Mouse (Mus musculus) thymus, postnatal 14 days (tissue): ENCODE measurements around the gene Sugct.
A peak's percentile ranks its signal among the peaks of the same experiment; 100 is the strongest.
"Not testable (repeated sequence)": the region's sequence is repeated elsewhere in the genome, so short reads cannot be mapped to it uniquely, and the experiment has no call there.

Source experiments
- DNase-seq: peaks from one replicate; pipeline ENCODE4 v3.0.0; 2021

Gene Sugct

DNA sequence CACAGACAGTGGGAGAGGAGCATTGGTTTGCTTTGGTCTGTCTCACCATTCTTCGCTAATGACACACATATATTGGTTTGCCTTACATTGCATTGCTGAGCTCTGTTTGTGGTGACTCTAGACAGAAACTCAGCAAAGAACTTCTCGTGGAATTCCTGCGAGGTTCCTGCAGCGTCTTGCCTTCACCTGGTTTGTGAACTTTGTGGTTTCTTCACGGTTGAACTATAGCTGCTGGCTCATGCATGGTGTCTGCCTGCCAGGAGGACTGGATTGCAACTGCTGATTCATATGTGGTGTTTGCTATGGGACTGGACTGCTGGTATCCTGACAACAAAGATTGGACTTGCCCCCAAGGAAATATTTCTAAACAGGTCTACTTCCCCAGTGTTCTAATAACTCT lies 91.6 kb downstream of the Sugct start:
- DNase-seq: no peak

DNA sequence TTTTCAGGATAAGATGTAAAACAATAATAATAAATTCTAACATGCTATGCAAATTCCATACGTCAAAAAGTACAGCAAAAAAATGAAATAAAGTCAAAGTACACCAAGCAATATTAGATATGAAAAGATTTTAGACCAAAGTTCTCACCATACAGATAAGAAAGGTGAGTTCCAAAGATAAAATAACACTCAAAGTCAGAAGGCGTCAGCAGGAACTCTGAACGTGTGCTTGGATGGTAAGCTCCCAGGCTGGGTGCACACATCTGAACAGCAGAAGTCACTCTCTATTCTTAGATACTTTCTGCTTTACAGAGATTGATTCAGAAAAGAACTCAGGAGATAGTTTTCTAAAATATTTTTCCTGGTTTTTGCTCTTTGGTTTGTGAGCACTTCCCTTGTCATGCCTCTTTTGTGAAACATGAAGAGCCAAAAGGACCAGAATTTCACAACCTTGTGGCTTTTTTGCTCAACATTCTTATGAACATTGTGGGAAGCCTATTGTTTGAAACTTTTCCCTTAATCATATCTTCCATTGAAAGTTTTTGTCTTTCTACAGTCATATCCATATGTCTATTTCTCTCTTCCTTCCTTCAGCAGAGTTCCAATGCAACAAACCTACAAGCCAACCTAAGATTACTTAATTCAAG lies 110.0 kb downstream of the Sugct start:
- DNase-seq: no peak

DNA sequence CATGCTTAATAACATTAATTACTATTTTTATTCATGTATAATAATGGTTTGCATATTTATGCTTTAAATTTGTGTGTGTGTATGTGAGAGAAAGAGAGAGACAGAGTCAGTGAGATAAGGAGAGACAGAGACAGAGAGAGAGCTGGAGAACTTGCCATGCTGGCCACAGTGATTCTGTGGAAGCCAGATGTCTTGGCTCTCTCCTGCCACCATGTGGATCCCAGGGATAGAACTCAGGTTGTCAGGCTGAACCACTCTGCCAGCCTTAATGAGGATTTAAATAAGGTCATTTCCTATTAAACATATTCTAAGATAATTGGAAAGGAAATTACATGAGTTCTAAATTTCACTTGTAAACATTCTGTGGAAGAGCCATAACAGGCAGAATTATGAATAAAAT lies 110.5 kb downstream of the Sugct start:
- peak; percentile 21 for DNase-seq

DNA sequence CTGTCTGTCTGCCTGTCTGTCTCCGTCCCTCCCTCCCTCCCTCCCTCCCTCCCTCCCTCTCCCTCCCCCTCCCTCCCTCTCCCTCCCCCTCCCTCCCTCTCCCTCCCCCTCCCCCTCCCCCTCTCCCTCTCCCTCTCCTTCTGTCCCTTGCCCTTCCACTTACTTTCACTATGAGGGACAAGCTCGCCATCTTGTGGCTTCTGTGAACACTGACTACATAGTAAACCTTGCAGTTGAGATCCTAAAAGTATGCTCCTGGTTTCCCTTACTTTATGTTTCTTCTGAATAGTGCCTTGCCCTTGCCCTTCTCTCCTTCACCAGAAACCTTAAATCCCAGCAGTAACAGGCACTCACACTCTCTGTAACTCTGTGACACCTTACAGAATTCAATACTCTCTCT lies 113.7 kb downstream of the Sugct start:
- peak; percentile 19 for DNase-seq

DNA sequence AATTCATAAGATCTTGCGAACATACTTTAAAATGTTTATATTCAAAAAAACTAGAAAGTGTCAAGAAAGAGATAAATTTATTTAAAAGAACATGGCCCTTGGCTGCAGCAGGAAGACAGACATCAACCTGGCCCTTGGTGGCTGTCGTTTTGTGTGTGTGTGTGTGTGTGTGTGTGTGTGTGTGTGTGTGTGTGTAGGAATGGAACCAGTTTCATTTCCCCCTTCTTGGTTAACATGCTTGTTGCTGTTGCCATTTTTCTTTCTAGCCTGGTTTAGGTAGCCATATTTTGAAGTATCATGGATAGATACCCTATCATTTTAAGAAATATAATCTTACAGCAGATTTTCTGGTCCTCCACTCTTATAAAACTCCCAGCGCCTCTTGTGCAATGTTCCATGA lies 136.0 kb downstream of the Sugct start:
- no peak for DNase-seq

DNA sequence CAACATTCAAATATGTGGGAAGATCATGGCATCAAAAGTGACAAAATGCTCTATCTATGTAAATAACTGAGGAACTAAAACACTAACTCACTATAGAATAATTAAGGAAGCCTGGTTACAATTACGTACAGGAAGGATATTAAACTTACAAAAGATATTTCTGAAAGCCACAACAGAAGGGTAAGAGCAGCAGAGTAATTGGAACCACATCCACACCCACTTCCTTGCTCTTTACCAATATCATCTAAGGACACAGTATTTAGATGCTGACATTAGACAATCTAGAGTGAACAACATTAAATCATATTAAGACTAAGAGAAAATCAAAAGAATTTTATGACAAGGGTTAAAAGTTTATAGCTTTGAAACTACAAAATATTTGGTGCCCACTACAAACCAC lies 159.0 kb downstream of the Sugct start:
- no peak for DNase-seq

DNA sequence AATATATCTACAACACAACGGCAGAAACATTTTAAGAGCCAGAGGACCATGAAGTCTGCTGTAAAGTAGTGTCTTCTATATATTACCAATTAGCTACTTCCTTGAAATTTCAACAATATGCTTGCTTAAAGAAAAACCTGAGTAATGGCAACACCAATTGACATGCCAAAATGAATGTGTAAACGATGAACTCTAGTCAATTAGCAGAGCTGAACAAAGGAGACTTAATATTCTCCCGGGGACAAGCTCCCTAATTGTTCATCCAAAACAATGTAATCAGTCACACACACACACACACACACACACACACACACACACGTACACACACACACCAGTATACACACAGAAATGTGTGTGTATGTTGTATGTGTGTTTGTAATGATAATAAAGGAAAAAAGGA lies 160.5 kb downstream of the Sugct start:
- DNase-seq: no peak

DNA sequence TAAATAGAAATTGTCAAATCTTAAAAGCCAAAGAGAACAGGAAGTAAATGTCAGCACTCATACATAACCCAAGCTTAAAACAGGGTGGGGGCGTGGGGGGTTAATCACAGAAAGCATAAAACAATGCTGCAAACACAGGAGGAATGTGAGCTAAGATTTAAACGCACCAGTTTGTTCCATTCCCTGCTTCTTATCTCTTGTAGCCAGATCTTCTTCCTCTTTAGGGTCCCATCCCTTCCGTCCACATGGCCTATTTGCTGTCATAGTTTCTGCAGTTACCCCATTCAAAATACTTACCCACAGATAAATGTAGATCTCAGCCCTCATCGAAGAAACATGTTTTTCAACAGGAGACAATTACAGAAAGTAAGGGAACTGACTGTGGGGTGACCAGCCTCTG lies 160.9 kb downstream of the Sugct start:
- DNase-seq: no peak

DNA sequence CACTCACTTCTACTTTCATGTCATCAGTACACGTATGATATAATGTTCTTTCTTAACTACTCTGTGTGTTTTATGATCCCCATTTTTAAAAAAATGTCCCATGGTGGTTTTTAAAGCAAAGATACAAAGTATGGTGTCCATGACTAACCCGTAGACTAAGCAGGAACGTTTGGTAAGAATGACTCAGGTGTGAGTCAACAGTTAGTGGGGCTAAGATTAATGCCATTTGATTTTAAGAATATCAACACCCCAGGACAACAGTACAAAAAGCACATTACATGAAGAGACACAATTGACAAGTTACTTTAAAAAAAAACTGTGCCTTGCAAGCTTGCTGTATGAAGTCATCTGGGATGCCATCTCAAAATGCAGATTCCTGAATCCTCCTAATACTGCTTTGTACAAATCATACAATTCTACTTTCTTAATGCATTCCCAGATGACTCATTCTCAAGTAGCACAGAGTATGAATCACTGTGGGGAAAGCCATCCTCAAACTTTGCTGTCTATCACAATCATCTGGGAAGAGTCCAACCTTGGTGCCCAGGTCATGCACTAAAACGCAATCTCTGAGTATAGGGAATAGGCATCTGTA lies 184.1 kb downstream of the Sugct start:
- DNase-seq: no peak

DNA sequence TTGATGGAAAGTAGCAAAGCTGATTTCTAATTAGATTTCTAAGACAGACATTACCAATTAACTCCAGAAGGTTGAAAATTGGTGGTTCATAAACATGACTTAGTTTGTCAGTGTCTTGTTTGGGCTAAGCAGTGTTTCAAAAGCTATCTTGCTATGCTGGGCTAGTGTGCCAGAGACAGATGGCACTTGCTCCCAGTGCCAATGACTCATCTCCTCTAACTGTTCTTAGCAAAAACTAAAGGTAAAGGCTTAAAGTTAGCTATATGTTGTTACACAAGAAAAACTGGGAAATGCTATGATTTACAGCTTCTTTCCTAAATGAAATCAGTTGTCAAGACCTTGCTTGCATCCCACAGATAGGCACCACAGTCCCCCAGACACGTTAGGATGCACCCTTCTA lies 200.4 kb downstream of the Sugct start:
- no peak for DNase-seq

DNA sequence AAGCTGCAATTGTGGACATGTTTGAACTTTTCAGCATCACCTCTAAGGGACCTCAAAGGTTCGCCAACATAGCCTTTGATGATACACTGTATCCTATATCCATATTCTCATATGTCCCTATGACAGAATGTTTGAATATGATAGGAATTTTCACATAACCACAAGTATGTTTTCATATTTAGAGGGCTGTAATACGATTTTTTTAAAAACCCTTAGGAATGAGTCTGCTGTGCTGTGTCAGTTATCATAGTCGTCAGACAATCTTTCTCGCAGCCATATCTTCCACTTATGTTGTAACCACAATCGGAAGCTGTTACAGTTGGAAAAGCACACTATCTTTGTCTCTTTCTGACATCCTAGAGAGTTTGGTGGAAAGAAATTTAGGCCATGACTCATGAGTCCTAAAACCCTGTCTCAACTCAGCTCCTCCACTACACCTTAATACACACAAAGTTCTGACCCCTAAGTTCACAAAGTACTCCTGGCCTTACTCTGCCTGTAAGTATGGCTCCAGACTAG lies 201.2 kb downstream of the Sugct start:
- no peak for DNase-seq

DNA sequence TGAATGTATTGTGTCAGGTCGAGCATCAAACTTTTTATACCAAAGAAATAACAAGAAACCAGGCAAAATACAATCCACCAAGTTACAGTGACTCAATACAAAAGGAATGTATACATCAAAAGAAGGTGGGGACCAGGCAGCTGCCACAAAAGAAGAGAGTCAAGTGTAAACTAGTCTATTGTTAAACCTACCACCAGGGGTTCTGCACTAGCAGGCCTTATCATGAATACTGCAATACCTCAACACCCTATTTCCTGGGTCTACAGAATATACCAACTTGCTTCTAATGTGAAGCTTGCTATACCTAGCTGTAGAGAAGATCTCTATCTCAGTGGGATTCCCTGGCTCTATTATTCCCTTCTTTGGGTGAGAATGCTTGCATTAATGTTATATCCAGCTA lies 237.4 kb downstream of the Sugct start:
- DNase-seq: not testable (repeated sequence)

DNA sequence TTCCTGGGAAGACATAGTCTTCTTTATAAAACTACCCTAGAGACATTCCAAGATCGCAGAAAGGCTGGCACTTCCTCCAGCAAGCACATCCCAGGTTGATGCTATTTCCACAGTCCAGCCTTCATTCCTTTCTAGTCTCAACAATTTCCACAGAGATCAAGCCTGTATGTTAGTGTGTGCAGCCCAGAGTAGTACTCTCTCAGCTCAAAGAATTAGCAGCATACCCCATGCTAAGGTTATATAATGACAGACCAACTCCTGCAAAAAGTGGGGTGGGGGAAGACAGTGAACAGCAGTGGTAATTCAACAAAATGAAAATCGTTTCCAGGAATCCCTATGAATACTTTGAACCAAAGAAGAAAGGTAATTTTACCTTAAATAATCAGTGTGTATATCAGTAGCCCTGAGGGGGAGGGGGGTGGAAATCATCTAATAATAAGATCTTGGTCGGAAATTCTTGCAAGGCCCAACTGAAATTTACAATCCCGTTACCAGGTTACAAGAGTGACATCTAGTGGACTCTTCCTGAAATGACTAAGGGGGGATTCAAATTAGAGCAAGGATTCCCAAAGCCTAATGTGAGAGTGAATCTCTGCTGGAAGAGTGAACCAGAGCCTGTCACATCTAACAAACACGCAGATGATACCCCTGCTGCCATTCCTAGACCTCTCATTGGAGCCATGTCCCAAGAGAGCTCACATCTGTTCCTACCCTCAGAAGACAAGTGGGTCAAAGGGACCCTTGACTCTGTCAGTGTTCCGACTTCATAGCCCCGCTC lies 263.0 kb downstream of the Sugct start:
- DNase-seq: peak; percentile 56

DNA sequence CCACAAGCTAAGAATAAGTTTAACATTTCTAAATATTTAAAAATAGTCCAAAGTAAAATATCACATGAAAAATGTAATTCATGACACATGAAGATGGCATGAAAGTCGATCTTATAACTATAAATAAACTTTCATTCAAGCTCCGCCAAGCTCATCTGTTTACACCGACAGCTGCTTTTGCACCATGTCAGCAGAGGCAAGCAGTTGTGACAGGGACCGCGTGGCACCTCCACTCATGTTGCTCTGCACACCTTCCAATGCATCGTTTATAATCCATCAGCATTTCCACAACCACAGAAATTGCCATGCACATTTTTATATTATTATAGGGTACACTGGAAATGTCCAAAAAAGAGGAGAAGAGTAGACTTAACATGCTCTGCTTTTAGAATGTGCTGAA lies 273.5 kb downstream of the Sugct start:
- DNase-seq: no peak

DNA sequence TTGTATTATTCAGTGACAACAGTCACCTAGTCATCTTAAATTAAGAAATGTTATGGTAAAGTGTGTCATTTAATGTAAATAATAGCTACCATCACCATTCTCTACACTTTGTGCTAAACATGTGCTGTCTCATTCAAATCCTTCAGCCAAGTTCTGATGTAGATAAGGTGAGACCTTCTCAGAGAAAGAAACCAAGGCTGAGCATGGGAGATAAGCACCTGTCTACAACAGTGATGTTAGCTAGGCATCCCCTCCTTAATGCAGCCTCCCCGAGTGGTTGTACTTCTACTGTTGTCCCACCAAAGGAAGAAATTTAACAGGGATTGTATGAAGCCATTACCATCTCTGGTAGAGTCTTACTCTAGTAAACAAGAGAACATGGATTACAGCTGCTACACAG lies 274.8 kb downstream of the Sugct start:
- DNase-seq: no peak

DNA sequence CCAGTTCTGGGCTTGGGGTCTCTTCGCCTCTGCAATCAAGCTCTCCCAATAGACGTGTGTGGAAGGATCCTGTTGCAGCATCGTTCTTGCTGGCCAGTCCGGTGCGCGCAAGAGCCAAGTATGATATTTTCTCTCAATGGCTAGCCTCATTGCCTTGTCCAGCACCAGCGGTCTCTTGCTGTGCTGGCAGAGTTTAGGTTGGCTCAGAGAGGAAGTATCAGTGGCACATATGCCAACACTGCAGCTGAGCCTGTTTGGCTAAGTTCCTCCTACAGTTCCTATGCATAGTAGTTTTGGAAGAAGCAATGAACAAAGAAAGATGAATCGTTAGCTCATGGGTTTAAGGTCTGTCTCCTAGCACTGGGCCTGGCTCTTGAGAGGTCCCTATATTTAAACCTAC lies 352.5 kb downstream of the Sugct start:
- no peak for DNase-seq

DNA sequence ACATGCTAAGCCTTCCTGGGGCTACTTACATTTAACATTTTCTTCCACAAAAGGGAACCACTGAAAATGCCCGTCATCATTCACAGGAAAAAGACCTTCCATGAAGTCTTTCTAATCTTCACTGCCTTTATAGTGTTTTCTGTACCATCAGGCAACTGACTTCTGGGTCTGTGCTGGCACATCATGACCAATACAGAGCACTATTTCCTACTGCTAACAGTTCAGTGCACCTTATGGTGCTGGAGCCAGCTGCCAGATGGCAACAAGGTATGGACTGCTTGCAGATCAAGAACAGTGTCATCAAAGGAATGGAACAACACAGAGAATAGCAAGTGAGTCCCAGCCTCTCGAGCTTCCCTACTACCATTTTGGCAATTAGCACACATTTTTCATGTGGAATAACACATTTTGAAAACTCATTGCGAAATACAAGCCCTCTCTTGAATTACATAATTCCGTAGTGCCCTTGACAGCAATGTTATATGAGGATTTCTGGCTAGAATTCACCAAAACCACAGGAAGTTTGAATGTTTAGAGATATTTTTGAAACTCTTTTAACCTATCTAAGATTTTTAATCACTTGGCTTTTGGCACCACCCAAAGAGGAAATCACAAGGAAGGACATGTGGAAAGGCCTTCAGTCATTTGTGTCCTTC lies 359.3 kb downstream of the Sugct start:
- DNase-seq: no peak

DNA sequence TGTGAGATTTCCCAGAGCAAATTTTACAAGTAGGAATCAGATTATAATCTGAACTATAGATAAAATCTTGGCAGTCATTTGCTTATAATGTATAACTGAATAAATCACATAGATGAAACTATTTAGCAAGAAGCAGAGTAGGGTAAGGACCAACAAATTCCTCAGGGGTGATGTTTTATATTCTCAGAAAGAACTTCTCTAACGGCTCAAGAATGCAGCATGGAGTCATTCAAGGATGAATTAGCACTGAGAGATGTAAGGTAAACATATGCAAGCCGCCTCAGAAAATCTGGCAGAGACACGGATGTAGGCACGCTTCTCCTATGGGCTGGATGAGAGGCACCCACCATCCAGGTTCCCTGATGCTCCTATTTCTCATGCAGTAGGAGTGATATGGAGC lies 368.5 kb downstream of the Sugct start:
- DNase-seq: no peak

DNA sequence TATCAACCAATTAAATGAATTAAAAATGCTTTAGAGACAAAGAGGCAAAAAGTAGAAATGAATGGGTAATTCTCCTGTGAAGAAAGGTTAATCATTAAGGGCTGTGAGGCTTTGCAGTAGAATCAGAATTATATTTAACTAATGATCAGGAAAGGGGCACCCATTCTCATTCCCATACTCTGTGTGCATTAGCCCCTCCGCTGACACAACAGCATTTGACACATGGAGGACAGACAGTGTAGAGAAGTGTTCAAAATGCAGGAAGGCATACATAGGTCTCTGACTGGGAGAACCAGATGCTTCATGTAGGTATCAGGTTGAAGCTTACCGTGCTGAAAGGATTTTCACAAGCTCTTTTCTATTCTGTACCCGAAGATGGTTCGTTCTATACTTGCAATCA lies 393.8 kb downstream of the Sugct start:
- no peak for DNase-seq

DNA sequence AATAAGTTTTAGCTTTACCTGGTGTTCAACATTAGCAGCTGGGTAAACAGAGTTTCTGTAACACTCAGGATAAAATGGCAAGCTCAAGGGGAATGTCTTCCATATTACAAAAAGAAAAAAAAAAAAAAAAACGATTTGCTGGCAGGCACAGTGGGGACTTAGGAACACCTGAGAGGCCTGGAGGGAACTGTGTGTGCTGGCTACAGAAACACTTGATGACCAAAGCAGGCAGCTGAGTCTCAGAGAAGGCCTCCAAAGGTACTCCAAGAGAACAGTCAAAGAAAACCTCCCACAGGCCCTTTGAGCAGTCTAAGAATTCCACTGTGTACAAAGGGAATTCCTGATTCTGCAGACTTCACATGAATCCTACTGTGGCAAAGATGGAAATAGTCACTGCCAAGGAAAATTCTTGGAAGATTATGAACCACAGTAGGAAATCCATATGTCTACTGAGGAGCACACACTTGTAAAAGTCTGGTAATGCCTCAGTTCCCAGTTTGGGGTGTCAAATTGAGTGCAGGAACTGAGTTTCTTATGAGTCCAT lies 397.8 kb downstream of the Sugct start:
- DNase-seq: no peak

DNA sequence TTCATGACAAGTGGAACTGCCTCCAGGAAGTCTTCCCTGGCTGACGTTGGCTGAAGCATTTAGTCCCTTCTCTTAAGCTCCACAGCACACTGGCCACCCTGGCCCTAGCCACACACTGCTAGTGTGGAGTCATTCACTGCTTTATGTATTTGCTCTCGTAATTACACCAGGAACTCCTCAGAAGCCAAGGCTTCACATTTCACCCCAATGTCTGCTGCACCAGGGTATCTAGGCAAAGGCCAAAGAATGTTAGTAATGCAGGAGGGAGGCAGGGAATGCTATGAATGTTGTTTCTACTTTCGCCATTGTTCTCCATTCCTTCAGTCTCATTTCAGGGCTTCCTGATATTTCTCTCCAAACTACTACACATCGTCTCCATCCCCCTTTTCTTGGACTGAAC lies 398.4 kb downstream of the Sugct start:
- no peak for DNase-seq

DNA sequence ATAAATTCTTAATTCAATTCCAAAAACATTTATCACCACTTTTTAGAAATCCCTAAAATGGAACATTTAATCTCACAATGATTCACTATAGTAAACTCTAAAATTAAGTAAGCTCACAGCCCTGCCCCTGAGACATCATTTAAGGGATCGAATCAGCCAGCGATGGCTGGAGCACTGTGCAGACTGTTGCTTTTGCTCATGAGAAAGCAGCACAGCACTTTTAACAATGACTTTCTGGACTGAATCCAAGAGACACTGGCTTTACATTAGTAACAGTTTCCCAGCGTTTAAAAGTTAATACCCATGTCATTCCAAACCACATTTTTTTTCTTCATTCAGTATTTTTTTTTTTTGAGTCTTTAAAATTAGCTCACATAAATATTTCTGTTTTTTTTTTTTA lies 398.9 kb downstream of the Sugct start:
- no peak for DNase-seq

DNA sequence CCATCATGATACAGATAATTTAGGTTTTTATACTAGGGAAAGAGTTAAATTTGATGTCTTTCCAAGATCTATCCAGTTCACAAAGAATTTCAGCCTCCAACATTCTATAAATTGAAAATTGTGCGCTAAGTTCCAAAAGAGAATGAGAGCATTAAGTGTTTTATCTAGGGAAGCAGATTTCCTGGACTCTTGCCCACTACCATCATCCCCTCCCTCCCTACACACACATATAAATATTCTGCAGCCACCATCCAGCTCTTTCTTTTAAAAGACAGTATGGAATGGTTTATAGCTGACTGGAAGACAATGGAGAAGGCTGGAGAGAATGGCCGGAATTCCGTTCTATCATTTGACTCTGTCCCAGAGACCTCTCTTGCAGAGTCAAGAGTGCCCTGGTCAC lies 404.3 kb downstream of the Sugct start:
- no peak for DNase-seq
